Mouse (Mus musculus) cerebellum, postnatal 10 days (tissue): ENCODE measurements around the gene Cnnm3.

Source experiments
- DNase-seq, 2 experiments: peaks; one replicate each; pipeline ENCODE4 v3.0.0; 2021; ENCODE audit warnings: mixed read lengths in 2 of 2

Gene Cnnm3

GRCm38 (mm10) chr1:36511289-36512021, at the start of gene Cnnm3:
Gene Cnnm3 (plus strand): TSS chr1:36511867.
- peak; percentile 100 for DNase-seq

GRCm38 (mm10) chr1:36465641-36466160, 46.0 kb upstream of the Cnnm3 start:
- DNase-seq, result no peak

GRCm38 (mm10) chr1:36467446-36467845, 44.2 kb upstream of the Cnnm3 start:
- DNase-seq, result no peak

- DNase-seq, result no peak
Measured at GRCm38 (mm10) chr1:36469811-36470444, 41.7 kb upstream of the Cnnm3 start.

- DNase-seq, result peak; percentile 91 to 95
Measured at GRCm38 (mm10) chr1:36471181-36472105, 40.2 kb upstream of the Cnnm3 start, which contains the start of gene Cnnm4. Gene Cnnm4 (plus strand): TSS chr1:36471620.

- DNase-seq, result no peak
Measured at GRCm38 (mm10) chr1:36472106-36472440, 39.6 kb upstream of the Cnnm3 start.

- peak in 1 of 2 experiments; percentile 29 for DNase-seq
Measured at GRCm38 (mm10) chr1:36473211-36473780, 38.4 kb upstream of the Cnnm3 start.

GRCm38 (mm10) chr1:36474646-36475045, 37.0 kb upstream of the Cnnm3 start:
- DNase-seq, result peak; percentile 51 to 57

GRCm38 (mm10) chr1:36475480-36476110, 36.1 kb upstream of the Cnnm3 start:
- peak in 1 of 2 experiments; percentile 32 for DNase-seq

- DNase-seq, result no peak
Measured at GRCm38 (mm10) chr1:36476426-36476825, 35.2 kb upstream of the Cnnm3 start.

GRCm38 (mm10) chr1:36478343-36478795, 33.3 kb upstream of the Cnnm3 start:
- DNase-seq, result peak; percentile 74 to 79

- DNase-seq, result no peak
Measured at GRCm38 (mm10) chr1:36479903-36480899, 31.5 kb upstream of the Cnnm3 start.

- no peak for DNase-seq
Measured at GRCm38 (mm10) chr1:36483825-36484224, 27.8 kb upstream of the Cnnm3 start.

- no peak for DNase-seq
Measured at GRCm38 (mm10) chr1:36485080-36485479, 26.6 kb upstream of the Cnnm3 start.

- DNase-seq, result no peak
Measured at GRCm38 (mm10) chr1:36487111-36487510, 24.6 kb upstream of the Cnnm3 start.

GRCm38 (mm10) chr1:36489661-36490060, 22.0 kb upstream of the Cnnm3 start:
- DNase-seq, result peak in 1 of 2 experiments; percentile 33

- DNase-seq, result peak; percentile 82 to 84
Measured at GRCm38 (mm10) chr1:36492416-36493139, 19.1 kb upstream of the Cnnm3 start.

GRCm38 (mm10) chr1:36493299-36493698, 18.4 kb upstream of the Cnnm3 start:
- DNase-seq, result no peak

GRCm38 (mm10) chr1:36496719-36497118, 14.9 kb upstream of the Cnnm3 start:
- DNase-seq, result peak; percentile 70 to 72

GRCm38 (mm10) chr1:36497312-36497711, 14.4 kb upstream of the Cnnm3 start:
- peak; percentile 31 to 33 for DNase-seq
